Mouse (Mus musculus) urinary bladder, postnatal 36 days (tissue): ENCODE measurements around the gene Large2.

Experiments
- DNase-seq, 2 experiments: peaks; one replicate each; pipeline ENCODE4 v3.0.0; 2022; ENCODE audit warnings: low spot score in 2 of 2, mixed read lengths in 1 of 2

Large2 gene

DNA sequence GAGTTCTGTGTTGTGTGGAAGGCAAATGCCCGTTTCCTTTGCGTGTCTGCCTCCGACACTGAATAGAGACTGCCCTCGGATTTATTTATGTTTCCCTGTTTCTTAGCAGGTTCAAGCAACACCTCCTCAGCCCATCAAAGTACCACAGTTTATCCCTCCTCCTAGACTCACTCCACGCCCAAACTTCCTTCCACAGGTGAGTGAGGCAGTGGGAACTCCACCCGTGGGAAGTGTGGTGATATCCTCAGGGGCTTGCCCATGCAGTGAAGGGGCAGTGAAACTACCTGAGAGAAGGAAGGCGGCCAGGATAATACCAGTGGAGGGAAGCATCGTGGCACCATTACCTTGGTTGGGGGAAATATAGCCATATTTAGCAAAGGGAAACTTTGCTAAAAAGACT lies 46.5 kb downstream of the Large2 start:
- no peak for DNase-seq

DNA sequence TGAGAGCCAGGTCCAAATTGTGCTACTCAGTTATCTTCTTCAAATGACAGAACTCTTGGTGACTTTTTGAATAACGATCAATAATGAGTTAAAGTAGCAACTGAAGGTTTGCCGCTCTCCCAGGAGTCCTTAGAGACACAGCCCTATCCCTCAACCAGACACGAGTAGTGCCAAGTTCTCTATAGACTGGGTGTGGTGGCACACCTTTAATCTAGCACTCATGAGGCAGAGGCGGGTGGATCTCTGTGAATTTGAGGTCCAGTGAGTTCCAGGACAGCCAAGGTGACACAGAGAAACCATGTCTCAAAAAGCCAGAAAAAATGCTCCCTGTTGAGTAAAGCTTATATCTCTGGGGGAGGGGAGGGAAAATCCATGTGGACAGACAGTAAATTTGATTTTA lies 47.1 kb downstream of the Large2 start:
- no peak for DNase-seq

DNA sequence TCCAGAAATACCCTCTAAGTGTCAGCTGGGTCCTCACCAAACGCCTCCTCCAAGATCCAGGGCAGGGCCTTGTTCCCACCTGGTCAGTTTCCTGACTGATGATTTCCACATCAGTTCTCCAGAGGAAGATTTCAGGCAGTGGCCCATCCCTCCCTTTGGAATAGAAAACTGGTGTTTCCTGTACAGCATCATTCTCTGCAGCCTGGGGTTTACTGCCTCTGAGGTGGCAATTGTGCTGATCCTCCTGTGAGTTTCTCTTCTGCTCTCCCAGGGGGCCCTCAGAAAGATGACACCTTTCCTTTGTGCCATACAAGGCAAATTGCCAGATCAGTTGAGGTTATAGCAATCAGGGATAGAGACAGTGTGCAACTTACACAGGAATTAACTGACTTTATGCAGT lies 48.4 kb downstream of the Large2 start:
- no peak for DNase-seq

DNA sequence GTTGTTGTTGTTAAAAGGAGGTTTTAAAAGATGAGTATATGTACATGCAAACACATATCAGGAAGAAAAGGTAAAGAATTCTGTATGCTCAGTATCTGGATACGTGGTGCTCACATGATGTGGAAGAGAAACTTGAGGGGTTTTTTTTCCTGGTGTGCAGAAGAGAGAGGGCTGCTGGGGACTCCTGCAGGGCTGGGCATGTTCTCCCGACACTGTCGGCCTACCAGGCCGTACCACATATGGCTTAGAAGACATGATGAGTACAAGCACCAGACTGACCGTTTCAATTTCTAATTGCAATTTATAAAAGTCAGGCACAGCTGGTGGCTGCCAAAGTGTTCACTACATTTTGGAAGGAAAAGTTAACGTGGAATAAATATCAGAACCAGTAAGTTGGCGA lies 49.0 kb downstream of the Large2 start:
- no peak for DNase-seq

DNA sequence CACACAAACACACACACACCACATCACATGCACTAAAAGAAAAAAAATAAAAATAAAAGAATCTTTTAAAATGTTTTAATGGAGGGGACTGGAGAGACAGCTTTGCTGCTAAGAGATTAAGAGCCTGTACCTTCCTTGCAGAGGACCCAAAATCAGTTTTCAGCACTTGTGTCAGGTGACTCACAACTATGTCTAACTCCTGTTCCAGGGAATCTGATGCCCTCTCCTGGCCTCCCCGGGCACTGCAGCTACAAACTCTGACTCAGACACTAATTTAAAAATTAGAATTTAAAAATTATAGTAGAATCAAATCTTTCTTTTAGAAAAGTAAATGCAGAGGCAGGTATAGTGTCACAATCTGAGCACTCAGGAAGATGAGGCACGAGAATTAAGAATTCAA lies 52.0 kb downstream of the Large2 start:
- peak; percentile 7 to 11 for DNase-seq

DNA sequence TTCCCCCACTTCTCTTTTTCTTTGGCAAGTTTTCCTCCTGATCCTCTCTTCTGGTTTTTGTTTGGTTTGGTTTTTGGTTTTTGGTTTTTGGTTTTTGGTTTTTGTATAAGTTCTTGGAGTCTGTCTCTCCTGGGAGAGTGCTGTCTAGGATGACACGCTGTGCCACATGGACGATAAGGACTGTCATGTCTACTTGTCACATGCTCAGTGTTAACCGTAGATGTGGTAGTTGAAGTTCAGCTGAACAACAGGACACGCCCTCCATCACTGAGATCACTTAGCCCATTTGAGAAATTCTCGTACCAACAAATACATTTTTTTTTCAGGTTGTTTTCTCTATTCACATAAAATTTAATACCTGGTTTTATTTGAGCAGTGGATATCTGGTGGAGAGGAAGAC lies 57.4 kb downstream of the Large2 start:
- no peak for DNase-seq

DNA sequence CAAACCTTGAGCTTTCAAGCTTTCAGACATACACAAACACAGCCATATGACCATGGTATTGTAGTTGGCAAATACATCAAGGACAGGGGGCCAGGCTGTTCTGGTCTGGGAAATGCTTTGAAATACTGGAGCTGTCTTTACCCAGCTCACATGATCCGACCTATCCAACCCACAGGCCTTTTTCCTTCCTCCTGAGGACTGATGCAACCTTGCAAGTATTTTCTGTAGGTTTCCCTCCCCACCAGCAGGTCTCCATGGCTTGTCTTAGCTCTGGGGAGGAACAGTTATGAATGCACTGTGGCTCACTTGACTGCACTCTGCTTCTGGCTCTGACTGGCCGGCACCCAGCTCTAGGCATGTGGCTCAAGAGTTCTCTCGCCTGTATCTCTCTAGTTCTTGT lies 58.0 kb downstream of the Large2 start:
- DNase-seq = no peak
